Mouse (Mus musculus): Measurements from ENCODE around the gene Med7. TPM values are rescaled to one million over a fixed set of nuclear protein-coding genes. Genes with fewer than 3 reads are reported as not detected.

Gene Med7
- polyA plus RNA-seq, 1 experiment from 2014 or later = 104 TPM

DNA sequence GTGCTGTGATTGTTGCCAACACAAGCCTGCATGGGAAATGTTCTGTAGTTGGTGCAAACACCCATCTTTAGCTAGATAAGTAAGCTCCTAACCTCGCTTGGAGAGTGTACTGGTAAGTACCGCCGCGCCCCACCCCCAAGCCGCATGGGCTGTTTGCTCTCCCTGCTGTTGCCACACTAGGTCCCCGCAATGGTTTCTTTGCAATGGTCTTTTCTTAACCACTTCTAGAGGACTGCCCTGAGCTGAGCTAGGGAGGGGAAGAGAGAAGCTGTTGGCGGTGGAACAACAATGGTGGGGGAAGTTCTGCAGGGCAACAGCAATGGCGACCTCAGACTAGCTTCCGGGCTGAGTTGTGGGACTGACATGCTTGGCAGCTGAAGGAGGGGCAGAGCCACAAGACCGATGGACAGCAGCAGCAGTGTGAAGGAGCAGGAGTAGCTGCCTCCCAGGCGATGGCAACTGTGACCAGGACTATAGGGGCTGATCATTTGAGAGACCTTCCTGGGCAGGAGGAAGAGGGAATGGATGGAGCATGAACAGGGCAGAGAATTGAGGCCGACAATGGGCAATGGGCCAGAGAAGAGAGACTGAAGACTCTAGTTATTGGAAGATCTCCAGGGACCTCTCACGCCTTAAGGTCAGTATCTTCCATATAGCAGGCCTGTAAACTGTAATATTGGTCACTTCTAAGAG, 40.4 kb upstream of the Med7 start, which contains the start of gene Fam71b:
Fam71b (plus strand) TSS at position 393 of the 693 bp plus-strand sequence.
- Histone ChIP-seq H3K9ac (ENCODE audit: low read depth, low read length) (no peak within 1 kb of the TSS), H3K4me1 (replicated peaks; ENCODE audit: control insufficient read depth, insufficient read depth, low read length) (no peaks in the 10 kb centered on the region), H3K36me3 (ENCODE audit: control insufficient read depth, insufficient read depth, low read length) (no peaks in the 10 kb centered on the region), H3K27me3 (ENCODE audit: control insufficient read depth, insufficient read depth, low read length) (no peaks in the 10 kb centered on the region), H3K9me3 (ENCODE audit: control insufficient read depth, low read length) (no peaks in the 10 kb centered on the region), H3K4me3 (ENCODE audit: low read depth, low read length) (no peak within 1 kb of the TSS), H3K27ac (ENCODE audit: low read depth, low read length) (no peak within 1 kb of the TSS), H3K4me2 (replicated peaks; ENCODE audit: low read depth, low read length) (no peak within 1 kb of the TSS)
- ATAC-seq (ENCODE audit: low FRiP score) (no peak), DNase-seq (ENCODE audit: low spot score) (no peak)
- WGBS = 79% methylated on average over 13 of the region's 13 CpGs

- H3K27ac ChIP-seq (ENCODE audit: low read depth, low read length) = no peak overlapping the region
- 97% methylated on average over 4 of the region's 4 CpGs for WGBS
- H3K4me2 ChIP-seq (replicated peaks; ENCODE audit: low read depth, low read length) = no peak overlapping the region
- H3K36me3 ChIP-seq (ENCODE audit: control insufficient read depth, insufficient read depth, low read length) = no peaks in the 10 kb centered on the region
- no peaks in the 10 kb centered on the region for H3K9me3 ChIP-seq (ENCODE audit: control insufficient read depth, low read length)
- no peaks in the 10 kb centered on the region for H3K27me3 ChIP-seq (ENCODE audit: control insufficient read depth, insufficient read depth, low read length)
- H3K4me1 ChIP-seq (replicated peaks; ENCODE audit: control insufficient read depth, insufficient read depth, low read length) = no peaks in the 10 kb centered on the region
- H3K4me3 ChIP-seq (ENCODE audit: low read depth, low read length) = no peak overlapping the region
- H3K9ac ChIP-seq (ENCODE audit: low read depth, low read length) = no peak overlapping the region
- no peak for ATAC-seq (ENCODE audit: low FRiP score)
- DNase-seq (ENCODE audit: low spot score) = no peak
These were observed 39.9 kb upstream of the Med7 start for GRCm38 (mm10) chr11:46396860-46397179.

DNA sequence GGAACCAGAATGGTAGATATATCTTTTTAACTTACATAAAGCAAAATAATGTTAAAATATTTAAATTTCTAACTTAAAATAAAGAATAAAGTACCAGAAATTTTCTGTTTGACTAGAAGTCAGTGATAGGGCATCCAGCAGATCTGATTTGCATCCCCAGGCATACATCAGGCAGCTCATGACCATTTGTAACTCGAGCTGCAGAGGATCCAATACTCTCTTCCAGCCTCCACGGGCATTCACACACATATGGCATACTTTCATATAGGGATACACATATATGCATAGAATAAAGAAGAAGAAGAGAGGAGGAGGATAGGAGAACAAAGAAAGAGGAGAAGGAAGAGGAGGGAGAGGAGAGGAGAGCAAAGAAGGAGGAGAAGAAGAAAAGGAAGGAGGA, 38.8 kb upstream of the Med7 start:
- ATAC-seq (ENCODE audit: low FRiP score) = no peak
- no peak for DNase-seq (ENCODE audit: low spot score)
- no peak overlapping the region for H3K9ac ChIP-seq (ENCODE audit: low read depth, low read length)
- no peak overlapping the region for H3K4me2 ChIP-seq (replicated peaks; ENCODE audit: low read depth, low read length)
- H3K36me3 ChIP-seq (ENCODE audit: control insufficient read depth, insufficient read depth, low read length) = no peaks in the 10 kb centered on the region
- H3K9me3 ChIP-seq (ENCODE audit: control insufficient read depth, low read length) = no peaks in the 10 kb centered on the region
- H3K4me1 ChIP-seq (replicated peaks; ENCODE audit: control insufficient read depth, insufficient read depth, low read length) = no peaks in the 10 kb centered on the region
- 63% methylated on average over 2 of the region's 2 CpGs for WGBS
- H3K4me3 ChIP-seq (ENCODE audit: low read depth, low read length) = no peak overlapping the region
- H3K27me3 ChIP-seq (ENCODE audit: control insufficient read depth, insufficient read depth, low read length) = no peaks in the 10 kb centered on the region
- no peak overlapping the region for H3K27ac ChIP-seq (ENCODE audit: low read depth, low read length)

DNA sequence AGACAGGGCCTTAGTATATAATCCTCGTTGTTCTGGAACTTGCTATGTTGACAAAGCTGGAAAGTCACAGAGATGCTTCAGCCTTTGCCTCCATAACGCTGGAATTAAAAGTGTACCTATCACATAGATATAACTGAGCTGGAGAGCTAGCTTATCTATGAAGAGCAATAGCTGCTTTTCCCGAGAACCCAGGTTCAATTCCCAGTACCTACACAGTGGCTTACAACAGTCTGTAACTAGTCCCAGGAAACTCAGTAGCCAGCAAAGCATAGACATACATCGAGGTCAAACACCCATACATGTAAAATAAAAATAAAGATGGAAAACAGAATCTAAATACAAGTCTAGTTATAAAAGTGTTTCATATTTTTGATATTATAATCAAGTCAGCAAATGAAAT, 38.3 kb upstream of the Med7 start:
- no peak for ATAC-seq (ENCODE audit: low FRiP score)
- Histone ChIP-seq H3K4me2 (replicated peaks; ENCODE audit: low read depth, low read length) (no peak overlapping the region), H3K36me3 (ENCODE audit: control insufficient read depth, insufficient read depth, low read length) (no peaks in the 10 kb centered on the region), H3K27ac (ENCODE audit: low read depth, low read length) (no peak overlapping the region), H3K9me3 (ENCODE audit: control insufficient read depth, low read length) (no peaks in the 10 kb centered on the region), H3K9ac (ENCODE audit: low read depth, low read length) (no peak overlapping the region), H3K4me1 (replicated peaks; ENCODE audit: control insufficient read depth, insufficient read depth, low read length) (no peaks in the 10 kb centered on the region), H3K27me3 (ENCODE audit: control insufficient read depth, insufficient read depth, low read length) (no peaks in the 10 kb centered on the region), H3K4me3 (ENCODE audit: low read depth, low read length) (no peak overlapping the region)
- WGBS = 89% methylated on average over 4 of the region's 4 CpGs
- DNase-seq (ENCODE audit: low spot score) = no peak

DNA sequence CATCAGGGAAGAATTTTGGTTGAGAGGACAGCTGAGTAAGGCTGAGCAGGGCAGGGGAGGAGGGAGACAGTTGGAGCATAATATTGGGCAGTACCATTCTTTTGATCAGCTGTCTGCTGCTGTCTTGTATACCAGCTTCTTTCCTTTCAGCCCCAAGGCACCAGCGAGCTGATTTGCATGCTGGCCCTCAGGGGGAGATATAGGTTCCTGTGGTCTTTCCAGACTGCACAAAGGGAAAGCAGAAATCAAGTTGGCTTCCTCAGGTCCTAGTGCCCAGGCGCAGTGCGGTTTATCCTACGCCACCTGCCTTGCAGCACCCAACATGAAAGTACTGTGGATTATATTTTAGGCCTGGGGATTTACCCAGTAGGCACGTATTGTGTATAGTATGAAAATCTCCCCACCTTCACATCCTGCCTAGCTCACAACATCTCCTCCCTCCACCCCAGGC, 37.8 kb upstream of the Med7 start:
- H3K27me3 ChIP-seq (ENCODE audit: control insufficient read depth, insufficient read depth, low read length) = no peaks in the 10 kb centered on the region
- H3K36me3 ChIP-seq (ENCODE audit: control insufficient read depth, insufficient read depth, low read length) = no peaks in the 10 kb centered on the region
- peak; percentile 10 for DNase-seq (ENCODE audit: low spot score)
- H3K4me2 ChIP-seq (replicated peaks; ENCODE audit: low read depth, low read length) = no peak overlapping the region
- ATAC-seq (ENCODE audit: low FRiP score) = no peak
- H3K9ac ChIP-seq (ENCODE audit: low read depth, low read length) = no peak overlapping the region
- H3K4me3 ChIP-seq (ENCODE audit: low read depth, low read length) = no peak overlapping the region
- H3K27ac ChIP-seq (ENCODE audit: low read depth, low read length) = no peak overlapping the region
- 68% methylated on average over 5 of the region's 5 CpGs for WGBS
- H3K9me3 ChIP-seq (ENCODE audit: control insufficient read depth, low read length) = no peaks in the 10 kb centered on the region
- no peaks in the 10 kb centered on the region for H3K4me1 ChIP-seq (replicated peaks; ENCODE audit: control insufficient read depth, insufficient read depth, low read length)

GRCm38 (mm10) chr11:46401555-46401954, 35.2 kb upstream of the Med7 start:
- Histone ChIP-seq H3K9ac (ENCODE audit: low read depth, low read length) (no peak overlapping the region), H3K27me3 (ENCODE audit: control insufficient read depth, insufficient read depth, low read length) (no peaks in the 10 kb centered on the region), H3K4me1 (replicated peaks; ENCODE audit: control insufficient read depth, insufficient read depth, low read length) (no peaks in the 10 kb centered on the region), H3K36me3 (ENCODE audit: control insufficient read depth, insufficient read depth, low read length) (no peaks in the 10 kb centered on the region), H3K9me3 (ENCODE audit: control insufficient read depth, low read length) (no peaks in the 10 kb centered on the region), H3K4me3 (ENCODE audit: low read depth, low read length) (no peak overlapping the region), H3K27ac (ENCODE audit: low read depth, low read length) (no peak overlapping the region), H3K4me2 (replicated peaks; ENCODE audit: low read depth, low read length) (no peak overlapping the region)
- ATAC-seq (ENCODE audit: low FRiP score) (no peak), DNase-seq (ENCODE audit: low spot score) (no peak)
- 81% methylated on average over 12 of the region's 12 CpGs for WGBS

DNA sequence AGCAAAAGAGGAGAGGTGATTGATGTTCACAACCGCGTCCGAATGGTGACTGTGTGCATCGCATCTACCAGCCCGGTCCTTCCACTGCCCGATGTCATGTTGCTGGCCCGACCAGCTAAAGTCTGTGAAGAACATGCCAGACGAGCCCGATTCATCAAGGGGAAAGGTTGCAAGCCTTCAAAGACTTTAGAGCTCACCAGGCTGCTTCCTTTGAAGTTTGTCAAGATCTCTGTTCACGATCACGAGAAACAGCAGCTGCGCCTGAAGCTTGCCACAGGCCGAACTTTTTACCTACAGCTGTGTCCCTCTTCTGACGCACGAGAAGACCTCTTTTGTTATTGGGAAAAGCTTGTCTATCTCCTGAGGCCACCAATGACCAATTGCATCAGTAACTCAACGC, 31.7 kb upstream of the Med7 start:
- H3K27me3 ChIP-seq (ENCODE audit: control insufficient read depth, insufficient read depth, low read length) = no peaks in the 10 kb centered on the region
- H3K27ac ChIP-seq (ENCODE audit: low read depth, low read length) = no peak overlapping the region
- H3K4me2 ChIP-seq (replicated peaks; ENCODE audit: low read depth, low read length) = no peak overlapping the region
- ATAC-seq (ENCODE audit: low FRiP score) (no peak), DNase-seq (ENCODE audit: low spot score) (no peak)
- H3K9ac ChIP-seq (ENCODE audit: low read depth, low read length) = no peak overlapping the region
- WGBS = 86% methylated on average over 16 of the region's 16 CpGs
- H3K36me3 ChIP-seq (ENCODE audit: control insufficient read depth, insufficient read depth, low read length) = no peaks in the 10 kb centered on the region
- no peaks in the 10 kb centered on the region for H3K4me1 ChIP-seq (replicated peaks; ENCODE audit: control insufficient read depth, insufficient read depth, low read length)
- no peak overlapping the region for H3K4me3 ChIP-seq (ENCODE audit: low read depth, low read length)
- H3K9me3 ChIP-seq (ENCODE audit: control insufficient read depth, low read length) = no peaks in the 10 kb centered on the region

GRCm38 (mm10) chr11:46406721-46407120, 30.0 kb upstream of the Med7 start:
- no peak overlapping the region for H3K9ac ChIP-seq (ENCODE audit: low read depth, low read length)
- no peaks in the 10 kb centered on the region for H3K9me3 ChIP-seq (ENCODE audit: control insufficient read depth, low read length)
- no peak overlapping the region for H3K27ac ChIP-seq (ENCODE audit: low read depth, low read length)
- no peaks in the 10 kb centered on the region for H3K4me1 ChIP-seq (replicated peaks; ENCODE audit: control insufficient read depth, insufficient read depth, low read length)
- no peak overlapping the region; the same call in 1 of the 2 replicates for H3K4me2 ChIP-seq (replicated peaks; ENCODE audit: low read depth, low read length)
- DNase-seq (ENCODE audit: low spot score) (no peak), ATAC-seq (ENCODE audit: low FRiP score) (no peak)
- H3K36me3 ChIP-seq (ENCODE audit: control insufficient read depth, insufficient read depth, low read length) = no peaks in the 10 kb centered on the region
- H3K4me3 ChIP-seq (ENCODE audit: low read depth, low read length) = no peak overlapping the region
- WGBS = 31% methylated on average over 10 of the region's 10 CpGs
- H3K27me3 ChIP-seq (ENCODE audit: control insufficient read depth, insufficient read depth, low read length) = no peaks in the 10 kb centered on the region

DNA sequence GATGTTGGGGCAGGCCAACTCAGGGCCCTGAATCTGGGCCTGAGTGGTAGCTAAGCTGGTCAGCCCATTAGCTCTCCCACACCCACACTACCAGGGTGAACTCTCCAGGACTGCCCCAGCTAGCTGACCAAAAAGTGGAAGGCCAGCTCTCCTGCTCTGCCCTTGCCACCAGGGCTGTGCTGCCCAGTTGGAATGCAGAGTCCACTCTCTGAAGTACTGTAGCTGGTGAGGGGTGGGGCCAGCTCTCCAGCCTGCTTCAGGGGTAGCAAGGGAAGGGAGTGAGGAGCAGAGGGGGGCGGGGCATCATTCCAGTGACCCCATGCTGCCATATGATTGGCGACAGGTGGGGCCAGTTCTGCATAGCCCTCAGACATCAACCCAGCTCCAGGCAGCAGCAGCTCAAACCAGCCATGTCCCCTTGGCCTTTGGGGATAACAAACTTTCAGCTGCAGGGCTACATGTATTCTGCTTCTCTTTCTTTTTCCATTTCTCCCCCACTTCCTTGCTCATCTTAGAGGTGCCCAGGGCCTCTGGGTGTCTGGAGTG, 26.6 kb upstream of the Med7 start:
- Histone ChIP-seq H3K36me3 (ENCODE audit: control insufficient read depth, insufficient read depth, low read length) (no peaks in the 10 kb centered on the region), H3K9me3 (ENCODE audit: control insufficient read depth, low read length) (no peaks in the 10 kb centered on the region), H3K27ac (ENCODE audit: low read depth, low read length) (no peak overlapping the region), H3K9ac (ENCODE audit: low read depth, low read length) (no peak overlapping the region), H3K4me3 (ENCODE audit: low read depth, low read length) (no peak overlapping the region), H3K27me3 (ENCODE audit: control insufficient read depth, insufficient read depth, low read length) (no peaks in the 10 kb centered on the region), H3K4me2 (replicated peaks; ENCODE audit: low read depth, low read length) (no peak overlapping the region), H3K4me1 (replicated peaks; ENCODE audit: control insufficient read depth, insufficient read depth, low read length) (no peaks in the 10 kb centered on the region)
- ATAC-seq (ENCODE audit: low FRiP score) (no peak), DNase-seq (ENCODE audit: low spot score) (no peak)
- WGBS = 47% methylated on average over 2 of the region's 2 CpGs
